Mouse (Mus musculus): ENCODE results near the gene Alpk1.

Alpk1 gene

GRCm38 (mm10) chr3:127745504-127745903 lies 34.8 kb downstream of the Alpk1 start:
- no peak for DNase-seq (ENCODE audit: low spot score in 2 of 2)

- no peak for DNase-seq (ENCODE audit: low spot score in 2 of 2)
Measured at GRCm38 (mm10) chr3:127743614-127744365, 36.5 kb downstream of the Alpk1 start.

DNA sequence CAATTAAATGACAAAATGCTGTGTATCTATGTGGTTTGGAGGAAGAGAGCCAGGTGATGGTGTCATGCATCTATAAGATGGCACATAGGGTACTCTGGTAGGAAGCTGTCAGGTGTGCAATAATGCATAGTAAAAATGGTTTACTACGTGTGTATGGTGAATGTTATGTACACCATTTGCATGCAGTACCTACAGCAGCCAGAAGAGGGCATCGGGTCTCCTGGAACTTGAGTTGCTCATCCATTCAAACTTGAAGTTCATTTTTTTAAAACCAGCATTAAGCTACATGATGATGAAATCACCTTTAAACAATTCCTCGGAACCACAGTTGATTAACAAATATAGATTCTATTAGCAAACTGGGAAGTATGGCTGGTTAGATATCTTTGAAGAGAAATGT lies 38.9 kb downstream of the Alpk1 start:
- no peak for DNase-seq (ENCODE audit: low spot score in 2 of 2)

- DNase-seq (ENCODE audit: low spot score in 2 of 2), result no peak
Measured at GRCm38 (mm10) chr3:127737876-127738275, 42.5 kb downstream of the Alpk1 start.

GRCm38 (mm10) chr3:127735395-127735794 lies 44.9 kb downstream of the Alpk1 start:
- DNase-seq (ENCODE audit: low spot score in 2 of 2), result no peak

GRCm38 (mm10) chr3:127729513-127730137 lies 50.7 kb downstream of the Alpk1 start:
- no peak for DNase-seq (ENCODE audit: low spot score in 2 of 2)

DNA sequence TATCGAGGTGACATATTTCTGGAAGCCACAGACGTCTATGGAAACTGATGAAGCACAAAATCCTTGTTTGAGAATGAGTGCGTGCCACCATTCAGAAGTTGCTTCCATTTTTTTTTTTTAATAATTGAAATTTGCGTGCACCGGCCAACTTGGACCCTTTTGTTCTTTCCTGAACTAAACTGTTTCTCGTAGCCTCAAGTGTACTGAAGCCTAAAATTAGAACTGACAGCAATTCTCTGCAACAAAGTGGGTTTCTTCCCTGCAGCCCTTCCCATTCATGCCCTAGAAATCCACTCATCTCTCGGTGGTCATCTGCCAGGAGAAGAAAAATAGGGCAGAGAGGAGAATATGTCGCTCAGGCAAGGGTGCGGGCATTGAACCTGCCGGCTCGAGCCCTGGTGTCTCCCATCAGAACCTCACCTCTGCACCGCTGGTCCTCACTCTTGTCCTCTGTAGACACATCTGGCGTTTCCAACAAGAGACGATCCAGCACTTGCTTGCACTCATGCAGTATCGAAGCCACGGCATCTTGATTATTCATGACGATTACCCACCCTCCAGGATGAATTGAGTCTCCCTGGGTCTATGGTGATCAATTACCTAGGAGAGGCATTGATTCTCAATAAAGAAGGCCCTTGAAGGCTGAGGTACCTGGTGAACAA lies 51.3 kb downstream of the Alpk1 start:
- no peak for DNase-seq (ENCODE audit: low spot score in 2 of 2)

DNA sequence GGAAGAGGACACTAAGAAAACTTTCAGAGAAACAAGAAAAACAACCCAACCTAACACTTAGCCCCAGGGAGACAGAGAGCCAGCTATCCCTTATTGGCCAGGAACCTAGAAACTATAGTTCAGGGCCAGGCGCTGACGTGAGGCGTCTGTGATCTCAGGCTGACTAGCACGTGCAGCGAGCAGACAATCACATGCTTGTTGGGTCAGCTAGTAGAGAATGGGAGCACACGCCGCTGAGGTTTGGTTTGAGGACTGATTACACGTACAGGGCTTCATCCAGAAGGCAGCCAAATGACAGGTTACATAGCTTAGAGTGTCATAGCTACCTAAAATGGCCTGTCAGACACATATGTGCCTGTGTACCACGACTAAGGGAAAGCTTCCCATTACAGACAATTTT lies 52.3 kb downstream of the Alpk1 start:
- DNase-seq (ENCODE audit: low spot score in 2 of 2), result no peak

DNA sequence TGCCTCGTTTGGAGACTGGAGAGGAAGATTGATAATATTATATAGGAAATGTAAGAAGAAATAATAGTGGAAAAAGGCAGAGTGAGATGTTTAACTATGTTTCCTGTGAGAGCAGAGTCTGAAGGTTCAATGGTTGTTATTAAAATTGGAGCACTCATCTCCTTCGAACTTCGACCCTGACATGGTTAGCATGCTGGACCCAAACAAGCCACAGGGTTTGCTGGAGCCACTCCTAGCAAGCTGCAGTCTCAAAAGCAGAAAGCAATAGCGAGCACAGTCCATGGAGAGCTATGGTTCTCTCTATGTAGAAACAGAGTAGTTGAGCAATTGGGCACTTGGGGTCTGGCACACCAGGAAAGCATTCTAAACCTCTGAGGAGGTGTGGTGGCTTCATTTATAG lies 59.4 kb downstream of the Alpk1 start:
- DNase-seq (ENCODE audit: low spot score in 2 of 2), result no peak

DNA sequence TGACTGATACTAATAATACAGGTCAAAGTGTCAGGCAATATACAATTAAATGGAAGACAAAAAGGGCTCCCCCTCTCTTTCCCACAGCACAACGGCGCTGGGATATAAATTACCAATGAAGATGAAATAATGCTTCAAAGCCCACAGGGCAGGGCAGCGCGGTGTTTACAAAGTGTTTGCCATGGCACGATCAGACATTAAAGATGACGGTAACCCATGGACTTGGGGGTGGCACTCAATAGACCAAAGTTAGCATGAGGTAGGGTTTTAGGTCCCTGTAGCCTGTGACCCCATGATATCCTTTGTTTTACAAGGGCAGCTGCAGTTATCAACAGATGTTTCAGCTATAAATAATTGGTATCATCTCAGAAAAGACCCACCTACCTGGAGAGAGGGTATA lies 60.3 kb downstream of the Alpk1 start:
- no peak for DNase-seq (ENCODE audit: low spot score in 2 of 2)

GRCm38 (mm10) chr3:127719601-127720000 lies 60.7 kb downstream of the Alpk1 start:
- no peak for DNase-seq (ENCODE audit: low spot score in 2 of 2)

GRCm38 (mm10) chr3:127716759-127717158 lies 63.6 kb downstream of the Alpk1 start:
- DNase-seq (ENCODE audit: low spot score in 2 of 2), result no peak

GRCm38 (mm10) chr3:127713112-127713511 lies 67.2 kb downstream of the Alpk1 start:
- no peak for DNase-seq (ENCODE audit: low spot score in 2 of 2)

GRCm38 (mm10) chr3:127711536-127711935 lies 68.8 kb downstream of the Alpk1 start:
- no peak for DNase-seq (ENCODE audit: low spot score in 2 of 2)

GRCm38 (mm10) chr3:127707089-127707485 lies 73.2 kb downstream of the Alpk1 start:
- no peak for DNase-seq (ENCODE audit: low spot score in 2 of 2)

DNA sequence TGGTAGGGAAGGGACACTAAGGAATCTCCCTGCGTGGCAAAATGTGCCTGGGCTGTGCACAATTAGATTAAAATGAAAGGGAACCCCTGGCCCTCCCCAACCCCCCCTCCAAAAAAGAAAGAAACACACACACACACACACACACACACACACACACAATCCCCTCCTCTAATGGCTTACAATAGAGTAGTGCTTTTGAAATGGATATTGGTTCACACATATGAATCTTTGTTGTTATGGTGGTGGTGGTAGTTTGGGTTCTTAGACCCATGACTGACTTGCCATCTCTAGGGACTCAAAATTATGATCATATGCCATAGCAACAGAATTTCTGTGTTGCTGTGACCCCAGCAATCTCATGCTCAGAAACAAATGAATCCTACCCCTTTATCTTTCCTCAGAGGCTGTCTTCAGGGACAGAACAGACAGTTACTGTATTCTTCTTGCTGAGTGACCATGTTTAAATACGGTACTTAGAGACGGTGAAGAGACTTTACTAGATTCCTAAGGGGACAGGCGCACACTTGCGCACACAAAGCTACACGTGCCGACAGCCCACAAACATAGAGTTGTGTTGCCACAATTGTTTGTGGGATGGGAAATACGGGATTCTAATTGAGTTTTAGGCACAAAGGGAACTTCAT lies 73.8 kb downstream of the Alpk1 start:
- no peak for DNase-seq (ENCODE audit: low spot score in 2 of 2)

DNA sequence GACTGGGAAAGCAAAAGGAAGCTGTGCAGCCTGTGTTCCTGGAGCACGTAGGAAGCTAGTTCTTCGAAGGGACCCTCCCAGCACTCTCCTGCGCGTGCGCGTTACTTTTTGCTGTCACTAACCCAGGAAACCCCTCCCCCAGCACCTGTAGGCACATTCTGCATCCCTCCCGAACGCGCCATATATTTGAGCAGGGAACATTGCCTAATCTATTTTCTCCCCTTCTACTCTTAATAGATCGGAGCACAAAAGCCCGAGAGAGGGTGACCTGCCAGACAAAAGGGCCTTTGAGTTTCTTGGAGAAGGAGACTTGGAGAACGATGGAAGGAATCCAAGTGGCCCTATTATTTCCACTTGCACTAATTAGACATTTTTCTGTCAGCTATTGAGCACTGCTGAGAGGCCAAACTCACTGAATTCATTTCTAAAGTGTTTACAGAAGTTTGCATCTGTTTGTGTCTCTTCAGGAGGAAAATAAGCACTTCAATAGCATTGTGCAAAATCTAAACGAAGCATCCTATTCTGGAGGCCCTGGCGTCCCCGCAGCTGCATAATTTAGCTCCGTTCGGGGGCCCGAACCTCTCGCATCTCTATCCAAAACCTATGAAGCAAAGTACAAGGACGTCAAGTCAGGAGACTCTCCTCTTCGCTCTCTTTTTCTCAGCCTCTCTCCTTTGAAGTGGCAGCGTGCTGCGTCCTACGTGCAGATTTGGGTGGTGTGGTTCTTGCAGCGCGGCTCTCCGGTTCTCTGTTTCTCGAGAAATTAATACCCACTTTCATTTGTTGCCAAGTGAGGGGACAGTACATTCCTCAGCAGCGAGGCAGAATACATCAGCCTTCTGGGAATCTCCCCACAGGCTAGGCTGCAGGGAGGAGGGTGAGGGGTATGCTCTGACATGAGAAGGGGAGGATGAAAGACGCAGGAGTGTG lies 74.5 kb downstream of the Alpk1 start:
- DNase-seq (ENCODE audit: low spot score in 2 of 2), result peak; percentile 30 to 36

- DNase-seq (ENCODE audit: low spot score in 2 of 2), result no peak
Measured at GRCm38 (mm10) chr3:127705139-127705514, 75.2 kb downstream of the Alpk1 start.

- no peak for DNase-seq (ENCODE audit: low spot score in 2 of 2)
Measured at GRCm38 (mm10) chr3:127701196-127701825, 79.0 kb downstream of the Alpk1 start.

DNA sequence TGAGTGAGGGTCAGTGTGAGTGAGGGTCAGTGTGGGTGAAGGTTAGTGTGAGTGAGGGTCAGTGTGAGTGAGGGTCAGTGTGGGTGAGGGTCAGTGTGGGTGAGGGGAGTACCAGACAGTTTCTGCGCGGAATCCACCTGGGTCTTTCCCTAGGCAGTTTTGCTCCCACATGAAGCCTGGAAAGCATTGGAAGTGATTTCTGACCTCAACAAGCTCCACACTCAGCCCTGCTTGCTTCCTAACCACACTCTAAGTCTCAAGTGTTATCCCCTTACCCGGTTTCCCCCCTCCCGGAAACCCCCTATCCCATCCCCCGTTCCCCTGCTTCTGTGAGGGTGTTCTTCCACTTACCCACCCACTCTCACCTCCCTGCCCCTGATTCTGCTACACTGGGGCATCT lies 81.7 kb downstream of the Alpk1 start:
- no peak for DNase-seq (ENCODE audit: low spot score in 2 of 2)

DNA sequence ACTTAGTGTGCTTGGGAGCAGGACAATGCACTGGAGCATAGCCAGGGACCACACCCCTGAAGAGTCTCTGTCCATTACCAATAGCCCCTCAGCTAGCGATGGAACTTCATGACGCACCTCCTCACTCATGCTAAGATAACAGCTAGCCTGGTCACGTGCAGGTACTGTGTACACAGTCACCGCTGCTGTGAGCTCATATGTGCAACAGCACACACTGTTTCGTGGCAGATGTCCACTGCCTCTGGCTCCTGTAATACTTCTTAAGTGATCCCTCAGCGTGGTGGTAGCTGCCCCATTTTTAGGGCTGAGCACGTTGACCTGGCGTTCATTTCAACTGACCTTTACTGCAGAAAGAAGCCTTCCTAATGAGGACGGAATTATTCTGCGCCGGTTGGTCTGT lies 83.8 kb downstream of the Alpk1 start:
- DNase-seq (ENCODE audit: low spot score in 2 of 2), result no peak
